ENCODE assay signal across 15 mouse cellular contexts in genomic region chr19:56326243-56326855, GRCm38 (mm10). TPM values are rescaled to one million over a fixed set of nuclear protein-coding genes. Genes with fewer than 3 reads are reported as not detected.
DNase-seq lines count a peak whose midpoint lies in the region; ATAC-seq lines count a peak whose summit lies in the region.
"Had no signal": no experiment of that assay in that cellular context is flagged by ENCODE, and none has a peak within 500 bp of the region (broad histone marks: within the 10 kb centered on the region; RNA-seq: fewer than 3 reads in every experiment).

No protein-coding gene starts in this region.

- ATAC-seq in neural tube, embryonic 11.5 days (ENCODE audit: insufficient read depth, low FRiP score, low TSS enrichment) = no peak
- 0 out of 2 replicates have a peak, but pooled peaks have one; percentile 26 for ATAC-seq in forebrain, embryonic 16.5 days
- ATAC-seq in midbrain, embryonic 12.5 days (ENCODE audit: low FRiP score, low read depth) = no peak

- peaks cover 11% of the 10 kb centered on the region for H3K4me1 ChIP-seq in neural tube, embryonic 11.5 days (ENCODE audit: control insufficient read depth, insufficient read depth, low read length)
- peaks cover 10% of the 10 kb centered on the region for H3K4me1 ChIP-seq in forebrain, embryonic 16.5 days (replicated peaks; ENCODE audit: control insufficient read depth, insufficient read depth, low read length)
- peaks cover 15% of the 10 kb centered on the region for H3K4me1 ChIP-seq in midbrain, embryonic 12.5 days
- H3K4me1 ChIP-seq: liver, embryonic 15.5 days had no signal

- DNase-seq in neural tube, embryonic 11.5 days (ENCODE audit: low spot score) = peak; percentile 35
- DNase-seq in neural tube, embryonic 10.5 days (ENCODE audit: extremely low spot score, low spot score) = no peak
- no peak for DNase-seq in lung, postnatal 25 days (ENCODE audit: low spot score)
- DNase-seq in layer of hippocampus, postnatal 10 days (ENCODE audit: low spot score in 2 of 2) = no peak
- no peak for DNase-seq in Muller cell, postnatal 12 days (ENCODE audit: inconsistent ontology term)
- DNase-seq: adrenal gland, postnatal 25 days; cerebellum, adult 11 months; heart, adult 18-20 months had no signal

- no peaks in the 10 kb centered on the region for H3K9me3 ChIP-seq in neural tube, embryonic 11.5 days (ENCODE audit: control insufficient read depth, low read length)
- H3K9me3 ChIP-seq in forebrain, embryonic 16.5 days (ENCODE audit: control insufficient read depth, low read length) = no peaks in the 10 kb centered on the region
- H3K9me3 ChIP-seq in midbrain, embryonic 12.5 days = no peaks in the 10 kb centered on the region
- H3K9me3 ChIP-seq: liver, embryonic 15.5 days had no signal

- H3K27ac ChIP-seq in neural tube, embryonic 11.5 days (ENCODE audit: low read depth, low read length) = no peak overlapping the region
- H3K27ac ChIP-seq in forebrain, embryonic 16.5 days (ENCODE audit: low read length) = no peak overlapping the region
- peak overlapping the region; percentile 43 for H3K27ac ChIP-seq in midbrain, embryonic 12.5 days (replicated peaks)
- H3K27ac ChIP-seq: liver, embryonic 15.5 days; macrophage had no signal

- H3K4me3 ChIP-seq in neural tube, embryonic 11.5 days (ENCODE audit: low read depth, low read length) = no peak overlapping the region
- no peak overlapping the region for H3K4me3 ChIP-seq in forebrain, embryonic 16.5 days (replicated peaks; ENCODE audit: low read length)
- no peak overlapping the region for H3K4me3 ChIP-seq in midbrain, embryonic 12.5 days
- H3K4me3 ChIP-seq: liver, embryonic 15.5 days had no signal

- 55% methylated on average over 21 of the region's 21 CpGs for WGBS in neural tube, embryonic 11.5 days
- WGBS in forebrain, embryonic 16.5 days = 23% methylated on average over 21 of the region's 21 CpGs
- 57% methylated on average over 21 of the region's 21 CpGs for WGBS in midbrain, embryonic 12.5 days

- no peak overlapping the region for H3K4me2 ChIP-seq in neural tube, embryonic 11.5 days (ENCODE audit: low read depth)
- no peak overlapping the region for H3K4me2 ChIP-seq in forebrain, embryonic 16.5 days (ENCODE audit: low read length)
- no peak overlapping the region for H3K4me2 ChIP-seq in midbrain, embryonic 12.5 days (replicated peaks)
- H3K4me2 ChIP-seq: liver, embryonic 15.5 days had no signal

- no peak overlapping the region; the same call in 1 of the 2 replicates for H3K9ac ChIP-seq in neural tube, embryonic 11.5 days (ENCODE audit: low read length)
- peak overlapping the region; percentile 3; the same call in 1 of the 2 replicates for H3K9ac ChIP-seq in forebrain, embryonic 16.5 days (replicated peaks; ENCODE audit: low read depth, low read length)
- H3K9ac ChIP-seq in midbrain, embryonic 12.5 days (replicated peaks) = 0 out of 2 replicates have a peak overlapping the region, but pooled peaks have one; percentile 8
- H3K9ac ChIP-seq: liver, embryonic 15.5 days had no signal

- no peaks in the 10 kb centered on the region for H3K36me3 ChIP-seq in neural tube, embryonic 11.5 days (ENCODE audit: control insufficient read depth, insufficient read depth, low read length)
- H3K36me3 ChIP-seq in forebrain, embryonic 16.5 days (ENCODE audit: control insufficient read depth, insufficient read depth) = no peaks in the 10 kb centered on the region
- no peaks in the 10 kb centered on the region for H3K36me3 ChIP-seq in midbrain, embryonic 12.5 days
- H3K36me3 ChIP-seq: liver, embryonic 15.5 days had no signal

- H3K27me3 ChIP-seq in neural tube, embryonic 11.5 days (ENCODE audit: control insufficient read depth, insufficient read depth, low read length) = no peaks in the 10 kb centered on the region
- no peaks in the 10 kb centered on the region for H3K27me3 ChIP-seq in forebrain, embryonic 16.5 days (replicated peaks; ENCODE audit: control insufficient read depth, insufficient read depth, low read length)
- peaks cover 8% of the 10 kb centered on the region; the same call in 1 of the 2 replicates for H3K27me3 ChIP-seq in midbrain, embryonic 12.5 days
- H3K27me3 ChIP-seq: liver, embryonic 15.5 days had no signal

RNA-seq across cellular contexts. Expression of gene Habp2, which starts 39.4 kb away (rescaled TPM):
- polyA plus RNA-seq in neural tube, embryonic 11.5 days (2014; fragmentation: Nextera tagmentation; extraction: Ambion mirVana) = 0.14 TPM in 1 of 2 replicates, not detected in the other
- polyA plus RNA-seq in forebrain, embryonic 16.5 days (2015; fragmentation: Nextera tagmentation; extraction: Ambion mirVana) = 0.20 TPM in 1 of 2 replicates, not detected in the other
- 0.13 TPM in 1 of 2 replicates, not detected in the other for polyA plus RNA-seq in midbrain, embryonic 12.5 days (2016; fragmentation: Nextera tagmentation; extraction: Ambion mirVana)
- total RNA-seq in layer of hippocampus, postnatal 10 days (2021) = not detected
- total RNA-seq: adrenal gland, postnatal 25 days; heart, adult 18-20 months; left cerebral cortex, postnatal 14 days; neutrophil, adult 5-6 weeks had no signal
- polyA plus RNA-seq: embryonic facial prominence, embryonic 11.5 days; macrophage had no signal
